Mouse (Mus musculus) lung, adult 2 months (tissue): Measurements from ENCODE around the gene Rpl19.

Source experiments
- CTCF ChIP-seq: fragments of 200-500 bp; IDR thresholded peaks from 2 replicates; pipeline ENCODE4 v1.5.1; 2011; ENCODE audit warnings: mild to moderate bottlenecking, low read length, control low read depth; ENCODE audit not compliant: insufficient read depth
- POLR2A ChIP-seq: fragments of 200-500 bp; IDR thresholded peaks from 2 replicates; pipeline ENCODE4 v1.6.1; 2011; ENCODE audit warnings: low read depth, mild to moderate bottlenecking, control low read depth, low read length, borderline replicate concordance; ENCODE audit errors: extremely low read depth

DNA sequence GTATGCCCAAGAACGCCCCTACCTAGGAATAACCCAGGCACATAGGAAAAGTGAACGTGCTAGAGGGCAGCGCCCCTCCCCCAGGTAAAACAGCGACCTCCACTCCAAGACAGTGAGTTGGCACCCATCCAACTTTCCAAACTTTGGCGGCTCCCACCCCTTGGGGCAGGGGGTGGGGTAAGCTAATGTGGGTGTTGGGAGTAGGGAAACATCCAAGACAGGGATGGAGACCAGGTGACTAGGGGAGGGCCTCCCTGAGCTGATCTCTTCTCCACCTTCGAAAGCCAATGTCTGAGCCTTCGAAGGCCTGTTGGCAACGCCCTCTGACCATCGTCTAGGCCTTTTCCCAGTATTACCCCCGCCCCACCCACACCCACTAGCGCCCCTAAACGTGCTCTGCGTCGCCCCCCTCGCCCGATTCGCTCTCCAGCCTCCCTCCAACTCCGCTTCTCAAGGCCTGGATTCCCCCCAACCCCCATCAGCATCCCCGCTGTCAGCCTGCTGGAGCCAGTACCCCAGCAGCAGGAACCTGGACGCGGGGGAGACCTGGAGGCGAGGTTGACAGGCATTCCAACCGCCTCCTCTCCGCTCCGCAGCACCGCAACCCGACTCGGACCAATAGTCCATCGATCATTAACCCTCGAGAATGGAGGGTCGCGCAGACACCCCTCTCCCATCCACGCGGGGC lies 4.8 kb upstream of the Rpl19 start:
- no peak for TF ChIP-seq POLR2A
- TF ChIP-seq CTCF = no peak
